ENCODE assay signal across 16 mouse cellular contexts in the genomic region with DNA sequence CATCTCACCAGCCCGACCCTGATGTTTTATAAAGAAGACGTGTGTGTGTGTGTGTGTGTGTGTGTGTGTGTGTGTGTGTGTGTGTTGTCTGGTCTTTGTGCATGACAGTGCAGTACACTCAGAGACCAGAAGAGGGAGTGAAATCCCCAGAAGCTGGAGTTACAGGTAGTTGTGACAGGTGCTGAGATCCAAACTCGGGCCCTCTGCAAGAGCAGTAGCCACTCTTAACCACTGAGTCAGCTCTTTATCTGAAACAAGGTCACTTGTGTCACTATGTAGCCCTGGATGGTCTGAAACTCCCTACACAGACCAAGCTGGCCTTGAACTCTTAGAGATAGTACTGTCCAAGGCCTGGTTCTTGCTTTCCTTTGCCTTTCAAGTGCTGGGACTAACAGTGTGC. TPM values are rescaled to one million over a fixed set of nuclear protein-coding genes. Genes with fewer than 3 reads are reported as not detected.
A peak's percentile ranks its signal among the peaks of the same experiment; 100 is the strongest.
DNase-seq lines count a peak whose midpoint lies in the region; ATAC-seq and TF ChIP-seq lines count a peak whose summit lies in the region.
"Had no signal": no experiment of that assay in that cellular context is flagged by ENCODE, and none has a peak within 500 bp of the region (broad histone marks: within the 10 kb centered on the region; RNA-seq: fewer than 3 reads in every experiment).

No protein-coding gene starts in this region.

- H3K36me3 ChIP-seq in heart, postnatal 0 days (replicated peaks; ENCODE audit: control insufficient read depth, insufficient read depth, low read length): peaks cover 58% of the 10 kb centered on the region
- peaks cover 54% of the 10 kb centered on the region for H3K36me3 ChIP-seq in lung, embryonic 14.5 days (ENCODE audit: insufficient read depth)

- no peak overlapping the region for H3K9ac ChIP-seq in heart, postnatal 0 days (replicated peaks; ENCODE audit: low read depth, low read length)
- H3K9ac ChIP-seq in lung, embryonic 14.5 days: no peak overlapping the region
- H3K9ac ChIP-seq: stomach, embryonic 15.5 days had no signal

- 91% methylated on average over 3 of the region's 3 CpGs for WGBS in heart, postnatal 0 days
- 95% methylated on average over 3 of the region's 3 CpGs for WGBS in lung, embryonic 14.5 days

- no peak for ATAC-seq in heart, postnatal 0 days (ENCODE audit: insufficient read depth, low read depth)
- no peak for ATAC-seq in lung, embryonic 14.5 days (ENCODE audit: insufficient read depth)
- ATAC-seq: forebrain, embryonic 14.5 days had no signal

- TF ChIP-seq CTCF in heart, postnatal 0 days (IDR thresholded peaks at IDR 0.05; ENCODE audit: low read depth): 0 out of 2 replicates have a peak, but pooled peaks have one; percentile 10
- TF ChIP-seq CTCF in lung, embryonic 14.5 days (IDR thresholded peaks at IDR 0.05; ENCODE audit: low read depth): peak; percentile 23; the same call in 1 of the 2 replicates

- H3K27ac ChIP-seq in heart, postnatal 0 days (ENCODE audit: low read depth): peak overlapping the region; percentile 76
- H3K27ac ChIP-seq in lung, embryonic 14.5 days (ENCODE audit: low read depth): no peak overlapping the region
- H3K27ac ChIP-seq: midbrain, embryonic 10.5 days had no signal

- H3K4me1 ChIP-seq in heart, postnatal 0 days (ENCODE audit: control insufficient read depth, insufficient read depth): peaks cover 41% of the 10 kb centered on the region
- H3K4me1 ChIP-seq in lung, embryonic 14.5 days (ENCODE audit: insufficient read depth): peaks cover 17% of the 10 kb centered on the region; the same call in 1 of the 2 replicates

- no peak overlapping the region for H3K4me2 ChIP-seq in heart, postnatal 0 days (ENCODE audit: low read depth, low read length)
- H3K4me2 ChIP-seq in lung, embryonic 14.5 days: no peak overlapping the region
- H3K4me2 ChIP-seq: stomach, embryonic 15.5 days had no signal

- DNase-seq in heart, postnatal 0 days (ENCODE audit: low spot score): no peak
- DNase-seq in heart, adult 18-20 months: no peak
- DNase-seq in lung, embryonic 14.5 days: no peak
- DNase-seq in lung, postnatal 25 days (ENCODE audit: low spot score): no peak
- DNase-seq in ZHBTc4 (ENCODE audit: low read depth, low spot score): peak; percentile 61
- no peak for DNase-seq in right cerebral cortex, postnatal 25 days
- DNase-seq in cerebellum, adult 11-12 months: no peak
- DNase-seq: cerebellum, adult 9-11 months; gastrocnemius, postnatal 25 days; kidney, adult 11 months; layer of hippocampus, adult 9-11 months; lung, adult 18-20 months; thymus, postnatal 4 days had no signal

- no peak overlapping the region for H3K4me3 ChIP-seq in heart, postnatal 0 days (ENCODE audit: low read depth, low read length)
- H3K4me3 ChIP-seq in lung, embryonic 14.5 days (ENCODE audit: low read depth, low read length): no peak overlapping the region
- H3K4me3 ChIP-seq: midbrain, embryonic 10.5 days; stomach, embryonic 15.5 days had no signal

- TF ChIP-seq EP300 in heart, postnatal 0 days (IDR thresholded peaks at IDR 0.05; ENCODE audit: low read depth): no peak

- H3K9me3 ChIP-seq in heart, postnatal 0 days (replicated peaks; ENCODE audit: control insufficient read depth, low read length): no peaks in the 10 kb centered on the region
- no peaks in the 10 kb centered on the region for H3K9me3 ChIP-seq in lung, embryonic 14.5 days (ENCODE audit: low read depth, low read length)
- H3K9me3 ChIP-seq: midbrain, embryonic 10.5 days; stomach, embryonic 15.5 days had no signal

- no peaks in the 10 kb centered on the region for H3K27me3 ChIP-seq in heart, postnatal 0 days (ENCODE audit: control insufficient read depth, insufficient read depth, low read length)
- H3K27me3 ChIP-seq in lung, embryonic 14.5 days (ENCODE audit: insufficient read depth, low read length): no peaks in the 10 kb centered on the region
- H3K27me3 ChIP-seq: stomach, embryonic 15.5 days had no signal

RNA-seq across cellular contexts. Expression of gene Nanos3, which starts 21.6 kb away (rescaled TPM):
- 1.4 TPM in 1 of 2 replicates, not detected in the other for total RNA-seq in heart, postnatal 0 days (2014; rRNA removed; ENCODE audit: low replicate concordance)
- 4.6 and 6.0 TPM in 2 replicates for polyA plus RNA-seq in heart, postnatal 0 days (2015; fragmentation: Nextera tagmentation; extraction: Ambion mirVana)
- total RNA-seq in heart, adult 18-20 months (2021): 1 to 10 TPM in 1 of 2 experiments, not detected in 1; 1.2 TPM
- polyA plus RNA-seq in lung, embryonic 14.5 days (2014; fragmentation: Nextera tagmentation; extraction: Ambion mirVana): 2.8 and 4.2 TPM in 2 replicates
- total RNA-seq: gastrocnemius, postnatal 25 days had no signal

RNA-seq across cellular contexts. Expression of gene Zswim4, which starts 30.2 kb away (rescaled TPM):
- total RNA-seq in heart, postnatal 0 days (2014; rRNA removed; ENCODE audit: low replicate concordance): 23.8 and 31.4 TPM in 2 replicates
- polyA plus RNA-seq in heart, postnatal 0 days (2015; fragmentation: Nextera tagmentation; extraction: Ambion mirVana): 4.6 and 5.8 TPM in 2 replicates
- 1 to 10 TPM; 6.4 to 6.6 TPM for total RNA-seq in heart, adult 18-20 months (2021)
- polyA plus RNA-seq in lung, embryonic 14.5 days (2014; fragmentation: Nextera tagmentation; extraction: Ambion mirVana): 13.9 and 14.4 TPM in 2 replicates

RNA-seq across cellular contexts. Expression of gene D8Ertd738e, which starts 42.9 kb away (rescaled TPM):
- 90.3 and 93.2 TPM in 2 replicates for total RNA-seq in heart, postnatal 0 days (2014; rRNA removed; ENCODE audit: low replicate concordance)
- polyA plus RNA-seq in heart, postnatal 0 days (2015; fragmentation: Nextera tagmentation; extraction: Ambion mirVana): 382 and 414 TPM in 2 replicates
- total RNA-seq in heart, adult 18-20 months (2021): 100 to 1,000 TPM; 213 to 219 TPM
- polyA plus RNA-seq in lung, embryonic 14.5 days (2014; fragmentation: Nextera tagmentation; extraction: Ambion mirVana): 377 and 384 TPM in 2 replicates

RNA-seq across cellular contexts. Expression of gene Mri1, which starts 50.5 kb away (rescaled TPM):
- 25.8 and 74.7 TPM in 2 replicates for total RNA-seq in heart, postnatal 0 days (2014; rRNA removed; ENCODE audit: low replicate concordance)
- polyA plus RNA-seq in heart, postnatal 0 days (2015; fragmentation: Nextera tagmentation; extraction: Ambion mirVana): 37.3 and 39.2 TPM in 2 replicates
- total RNA-seq in heart, adult 18-20 months (2021): 10 to 100 TPM; 12.0 to 15.1 TPM
- polyA plus RNA-seq in lung, embryonic 14.5 days (2014; fragmentation: Nextera tagmentation; extraction: Ambion mirVana): 67.4 and 72.8 TPM in 2 replicates

RNA-seq across cellular contexts. Expression of gene 4930432K21Rik, which starts 58.8 kb away (rescaled TPM):
- 0.43 TPM in 1 of 2 replicates, not detected in the other for total RNA-seq in heart, postnatal 0 days (2014; rRNA removed; ENCODE audit: low replicate concordance)
- 0.34 and 0.48 TPM in 2 replicates for polyA plus RNA-seq in heart, postnatal 0 days (2015; fragmentation: Nextera tagmentation; extraction: Ambion mirVana)
- total RNA-seq in heart, adult 18-20 months (2021): under 1 TPM; 0.35 to 0.59 TPM
- 0.66 and 0.99 TPM in 2 replicates for polyA plus RNA-seq in lung, embryonic 14.5 days (2014; fragmentation: Nextera tagmentation; extraction: Ambion mirVana)
- total RNA-seq: gastrocnemius, postnatal 25 days had no signal
